Mouse (Mus musculus) heart, postnatal 0 days (tissue): ENCODE data around the gene Nceh1.

Source experiments
- CTCF ChIP-seq: IDR thresholded peaks from 2 replicates; pipeline ENCODE4 v1.5.1; 2016; ENCODE audit warnings: antibody characterized with exemption, control low read depth, low read depth
- EP300 ChIP-seq: IDR thresholded peaks from 2 replicates; pipeline ENCODE4 v1.6.1; 2016; ENCODE audit warnings: antibody characterized with exemption, low read depth

DNA sequence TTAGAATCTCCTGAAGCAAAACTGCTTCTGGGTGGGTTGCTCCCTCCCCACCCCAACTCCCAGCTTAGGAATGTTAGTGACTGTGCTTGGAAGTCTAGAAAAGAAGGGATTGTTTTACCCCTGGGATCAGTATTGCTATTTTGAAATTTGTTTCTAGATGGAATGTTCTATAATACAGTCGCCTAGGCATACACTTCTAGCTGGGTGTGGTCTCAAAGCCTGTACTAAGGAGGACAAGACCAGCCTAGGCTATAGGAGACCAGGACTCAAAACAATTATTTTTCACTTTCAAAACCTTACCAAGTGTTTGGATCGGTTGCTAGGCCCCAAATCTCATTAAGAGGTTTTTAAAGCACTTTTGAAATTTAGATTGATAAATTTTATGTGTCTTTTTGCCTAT lies 28.5 kb upstream of the Nceh1 start:
- TF ChIP-seq CTCF (no peak), EP300 (no peak)
